Mouse (Mus musculus) gastrocnemius, postnatal 10 days (tissue): ENCODE results near the gene Zfc3h1. TPM values are rescaled to one million over a fixed set of nuclear protein-coding genes. Genes with fewer than 3 reads are reported as not detected.

Experiments
- DNase-seq: peaks from one replicate; pipeline ENCODE4 v3.0.0; 2021; ENCODE audit warnings: mixed read lengths
- long read RNA-seq, 2 experiments: library from polyadenylated mRNA; stranded (forward); transcript quantifications; one replicate each; pipeline ENCODE4 v2.0.0; 2021
- total RNA-seq, 2 experiments: library from RNA; stranded (reverse); gene quantifications; 2 replicates each; pipeline ENCODE4 v1.2.3; 2021

The Zfc3h1 gene
- total RNA-seq: 10 to 100 TPM; 13.7 to 20.2 TPM
- long read RNA-seq, experiment 1, full-length matches to known transcripts: 1 of 3 reads
- long read RNA-seq, experiment 1, partial matches to known transcripts: 2 of 3 reads
- long read RNA-seq, experiment 1, other reads (novel, unspliced or antisense): 0 of 3 reads
- long read RNA-seq, experiment 2, full-length matches to known transcripts: 3 of 3 reads
- long read RNA-seq, experiment 2, partial matches to known transcripts: 0 of 3 reads
- long read RNA-seq, experiment 2, other reads (novel, unspliced or antisense): 0 of 3 reads

DNA sequence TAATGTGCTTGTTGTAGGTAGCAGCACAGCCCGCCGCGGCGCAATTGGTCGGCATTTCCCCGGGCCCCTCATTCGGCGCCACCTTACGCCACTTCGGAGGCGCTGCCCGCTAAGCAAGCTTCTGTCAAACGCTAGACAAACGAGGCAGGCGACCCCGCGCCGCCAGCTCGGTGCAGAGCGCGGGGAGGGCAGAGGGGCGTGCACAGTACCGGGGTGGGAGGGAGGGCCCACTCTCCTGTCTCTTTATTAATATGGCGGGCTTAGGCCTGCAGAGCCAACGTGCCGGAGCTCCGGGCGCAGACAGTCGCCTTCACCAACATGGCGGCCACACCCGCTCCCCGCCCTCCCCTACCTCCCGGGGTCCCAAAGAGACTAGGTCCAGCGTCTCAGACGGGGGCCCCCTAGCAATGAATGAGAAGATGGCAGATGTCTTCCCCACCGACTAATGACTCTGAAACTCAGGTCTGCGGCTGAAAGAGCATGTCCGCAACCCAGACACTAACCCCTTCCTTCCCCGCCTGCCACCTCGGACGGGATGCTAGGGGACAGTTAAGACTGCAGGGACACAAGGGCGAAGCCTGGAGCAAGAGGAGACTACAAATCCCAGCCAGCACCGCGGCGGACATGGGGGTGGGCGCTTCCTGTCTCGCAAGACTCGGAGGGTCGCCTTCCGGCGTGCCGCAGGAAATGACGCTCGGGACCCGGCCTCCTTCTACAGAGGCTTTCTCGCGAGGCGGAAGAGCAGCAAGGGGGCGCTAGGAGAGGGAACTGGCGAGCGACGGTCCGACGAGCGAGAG, at the start of gene Zfc3h1, which contains the start of gene Thap2:
TSS of gene Zfc3h1 (plus strand) at position 739 of the 797 bp plus-strand sequence.
TSS of gene Thap2 (minus strand) at position 223 of the 797 bp plus-strand sequence.
- peak; percentile 95 for DNase-seq

DNA sequence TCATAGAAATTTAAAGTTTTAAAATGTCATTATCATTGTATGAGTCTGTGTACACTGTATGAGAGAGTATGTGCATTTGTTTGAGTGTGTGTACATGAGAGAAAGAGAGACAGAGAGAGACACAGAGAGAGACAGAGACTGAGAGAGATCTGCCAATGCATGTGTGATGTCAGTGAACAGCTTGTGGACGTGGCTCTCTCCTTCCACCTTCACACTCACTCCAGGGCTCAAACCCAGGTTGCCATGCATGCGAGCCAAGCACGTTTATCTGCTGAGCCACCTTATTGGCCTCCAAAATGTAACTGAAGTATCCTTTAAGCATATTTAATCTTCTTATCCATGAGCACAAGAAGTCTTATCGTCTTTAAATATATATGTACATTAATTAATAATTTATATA, 47.9 kb upstream of the Zfc3h1 start:
- DNase-seq: no peak

DNA sequence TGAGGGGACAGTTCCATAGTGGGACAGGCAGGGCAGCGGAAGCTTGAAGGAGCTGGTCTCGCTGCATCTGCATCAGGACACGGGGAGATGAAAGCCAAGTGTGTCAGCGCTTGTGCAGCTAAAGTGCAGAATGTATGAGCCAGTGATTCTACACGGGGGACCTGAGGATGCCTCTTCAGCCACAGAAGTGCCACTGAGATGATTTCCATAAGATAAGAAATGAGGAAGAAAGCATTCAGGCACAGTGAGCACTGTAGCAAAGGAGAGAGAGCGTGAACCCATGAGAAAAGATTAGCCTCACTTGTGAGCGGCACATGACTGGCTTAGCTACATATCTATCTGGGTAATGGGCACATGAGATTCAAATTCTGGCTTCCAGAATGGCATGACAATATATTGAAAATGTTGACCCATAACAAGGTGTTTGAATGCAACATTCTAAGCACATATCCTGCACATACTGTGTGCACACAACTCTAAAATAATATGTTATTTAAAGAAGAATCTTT, 44.9 kb upstream of the Zfc3h1 start:
- DNase-seq: no peak

DNA sequence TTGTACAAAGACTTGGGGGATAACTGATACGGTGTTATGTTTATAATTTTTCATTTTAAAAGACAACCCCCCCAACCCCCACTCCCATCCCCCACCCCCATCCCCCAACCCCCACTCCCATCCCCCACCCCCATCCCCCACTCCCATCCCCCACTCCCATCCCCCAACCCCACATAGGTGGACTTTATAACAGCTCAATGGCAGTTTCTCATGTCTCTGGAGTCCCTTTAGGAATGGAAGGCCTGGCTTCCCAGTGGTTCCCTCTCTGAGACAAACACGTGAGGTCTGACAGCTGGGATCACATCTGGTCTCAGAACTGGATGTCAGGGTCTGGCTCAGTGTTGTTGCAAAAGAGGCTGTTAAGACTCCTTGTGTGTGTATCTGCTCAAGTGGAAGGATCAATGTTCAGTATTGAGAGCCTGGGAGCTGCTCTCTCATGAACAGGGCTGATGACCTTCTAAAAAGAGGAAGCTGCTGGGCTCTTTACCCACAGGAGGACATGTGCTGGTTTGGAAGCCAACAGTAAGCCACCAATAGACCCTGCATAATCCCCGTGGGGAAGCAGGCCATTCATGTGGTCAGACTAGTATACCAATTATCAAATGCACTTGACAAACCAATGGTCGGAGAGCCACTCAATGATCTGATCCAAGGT, 41.9 kb upstream of the Zfc3h1 start:
- no peak for DNase-seq

DNA sequence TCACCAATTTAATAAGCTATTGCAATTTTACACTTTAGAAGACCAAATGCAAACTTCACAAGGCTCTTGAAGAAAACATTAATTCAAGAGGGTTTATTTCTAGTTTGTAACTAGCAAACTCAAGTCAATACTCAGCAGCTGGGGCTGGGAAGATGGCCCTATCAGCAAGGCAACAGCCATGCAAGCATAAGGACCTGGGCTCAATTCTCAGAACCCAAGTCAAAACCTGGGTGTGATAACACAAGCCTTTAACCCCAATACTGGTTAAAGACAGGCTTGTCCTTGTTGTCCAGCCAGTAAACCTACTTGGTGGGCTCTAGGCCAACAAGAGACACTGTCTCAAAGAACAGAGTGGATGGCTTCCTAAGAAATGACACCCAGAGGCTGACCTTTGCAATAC, 38.3 kb upstream of the Zfc3h1 start:
- no peak for DNase-seq

- no peak for DNase-seq
These were observed 36.6 kb upstream of the Zfc3h1 start for GRCm38 (mm10) chr10:115348131-115348530.

- no peak for DNase-seq
These were observed 35.7 kb upstream of the Zfc3h1 start for GRCm38 (mm10) chr10:115349029-115349428.

GRCm38 (mm10) chr10:115349509-115349908, 35.2 kb upstream of the Zfc3h1 start:
- no peak for DNase-seq

DNA sequence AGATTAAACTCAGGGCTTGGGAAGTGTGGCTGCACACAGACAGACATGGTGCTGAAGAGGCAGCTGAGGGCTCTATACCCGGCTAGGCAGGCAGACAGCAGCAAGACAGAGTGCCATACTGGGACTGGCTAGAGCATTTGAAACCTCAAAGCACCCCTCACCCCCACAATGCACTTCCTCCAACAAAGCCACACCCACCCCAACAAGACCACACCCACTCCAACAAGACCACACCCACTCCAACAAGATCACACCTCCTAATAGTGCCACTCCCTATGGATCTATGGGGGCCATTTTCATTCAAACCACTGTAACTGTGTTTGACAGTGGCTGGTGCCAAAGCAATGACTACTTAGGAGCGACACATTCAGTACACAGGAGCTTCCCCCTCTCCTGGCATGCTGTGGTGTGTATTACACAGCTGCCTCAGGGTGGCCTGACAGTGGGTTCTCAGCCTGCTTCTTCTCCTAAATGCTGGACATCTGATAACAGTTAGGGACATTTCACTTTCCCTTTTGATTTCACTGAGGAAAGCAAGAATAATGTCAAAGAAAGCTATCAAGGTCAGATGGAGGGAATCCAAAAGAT, 33.9 kb upstream of the Zfc3h1 start:
- no peak for DNase-seq

- no peak for DNase-seq
These were observed 30.2 kb upstream of the Zfc3h1 start for GRCm38 (mm10) chr10:115354553-115354952.

DNA sequence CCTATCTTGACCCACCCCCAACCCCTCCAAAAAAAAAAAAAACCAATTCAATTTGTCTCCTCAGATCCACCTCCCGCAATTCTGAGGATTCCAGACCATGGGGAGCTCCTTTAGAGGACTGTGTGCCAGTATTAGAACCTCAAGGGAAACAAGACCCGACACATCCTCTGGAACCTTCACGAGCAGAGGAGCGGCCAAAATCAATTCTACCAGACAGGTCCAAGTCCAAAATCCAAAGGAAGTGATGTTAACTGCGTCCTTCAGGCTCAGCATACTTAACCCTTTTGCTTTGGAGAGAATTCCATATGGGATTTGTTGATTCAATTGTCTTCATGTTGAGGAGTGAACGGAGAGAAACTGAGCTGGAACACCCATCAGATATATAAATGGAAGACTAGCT, 29.7 kb upstream of the Zfc3h1 start:
- DNase-seq: no peak

GRCm38 (mm10) chr10:115356106-115356505, 28.7 kb upstream of the Zfc3h1 start:
- DNase-seq: no peak

DNA sequence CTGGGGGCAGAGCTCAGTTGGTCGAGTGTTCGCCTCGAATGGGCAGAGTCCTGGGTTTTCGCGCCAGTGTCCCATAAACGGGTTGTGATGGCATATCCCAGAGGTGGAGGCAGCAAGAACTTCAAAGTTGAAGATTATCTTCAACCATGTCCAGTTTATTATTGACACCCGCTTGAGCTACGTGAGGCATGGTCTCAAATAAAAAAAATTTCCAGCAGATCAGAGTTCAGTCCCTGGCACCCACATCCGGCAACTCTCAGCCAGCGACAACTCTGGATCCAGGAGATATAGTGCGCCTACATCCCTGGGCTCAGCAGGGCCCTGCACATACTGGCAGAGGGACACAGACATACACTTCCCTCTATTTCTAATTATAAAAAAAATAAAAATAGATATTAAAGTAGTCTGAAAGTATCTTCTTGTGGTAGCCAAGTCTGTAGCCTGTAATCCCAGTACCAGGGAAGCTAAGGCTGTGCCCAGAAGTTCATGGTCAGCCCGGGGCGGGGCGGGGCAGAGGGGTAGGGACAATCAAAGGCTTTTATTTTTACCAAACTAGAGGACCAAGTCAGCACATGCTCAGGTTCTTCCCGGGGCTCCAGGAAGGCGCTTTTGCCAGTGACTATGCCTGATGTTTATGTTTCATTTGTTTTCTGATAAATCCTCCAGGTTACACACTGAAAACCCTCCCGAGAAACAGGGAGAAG, 26.4 kb upstream of the Zfc3h1 start:
- DNase-seq: no peak

DNA sequence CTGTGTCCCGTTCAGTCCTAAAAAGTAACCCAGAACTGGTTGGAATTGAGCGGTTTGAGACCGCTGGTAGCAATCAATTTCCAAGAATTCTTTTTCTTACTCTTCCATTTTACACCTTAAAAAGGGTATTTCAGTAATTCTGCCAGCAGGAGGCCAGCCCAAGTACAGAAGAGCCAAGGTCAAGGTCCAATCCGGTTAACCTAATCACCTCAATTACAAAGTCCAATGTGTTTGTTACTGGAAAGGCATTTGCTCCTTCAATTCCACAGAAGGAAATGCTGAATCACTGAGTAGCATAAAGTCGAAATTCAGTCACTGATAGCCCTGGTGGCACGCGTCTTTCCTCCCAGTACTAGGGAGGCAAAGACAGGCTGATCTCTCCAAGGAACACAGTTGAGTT, 25.7 kb upstream of the Zfc3h1 start:
- no peak for DNase-seq

GRCm38 (mm10) chr10:115361840-115362622, 22.7 kb upstream of the Zfc3h1 start, which contains the start of gene Tmem19:
Tmem19 (minus strand) TSS chr10:115362501.
- peak; percentile 98 for DNase-seq

- DNase-seq: no peak
These were observed 22.2 kb upstream of the Zfc3h1 start for GRCm38 (mm10) chr10:115362623-115362964.

DNA sequence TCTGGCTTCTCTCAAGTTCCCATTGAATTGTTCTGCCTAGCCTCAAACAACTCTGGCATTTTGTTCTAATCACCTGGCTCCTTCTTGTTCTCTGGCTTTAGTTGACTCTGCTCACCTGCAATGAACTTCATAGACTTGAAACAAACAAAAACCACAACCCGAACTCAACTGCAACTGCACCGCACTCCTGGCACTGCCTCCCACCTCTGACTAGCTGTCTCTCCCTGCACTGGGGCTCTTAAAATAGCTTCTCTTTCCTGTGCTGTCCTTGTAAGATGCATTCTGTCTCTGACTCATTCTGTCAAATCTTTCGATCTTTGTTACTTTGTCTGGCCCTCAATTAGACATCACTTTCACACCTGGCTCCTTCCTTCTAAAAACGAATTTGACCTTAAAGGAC, 21.6 kb upstream of the Zfc3h1 start:
- DNase-seq: no peak

DNA sequence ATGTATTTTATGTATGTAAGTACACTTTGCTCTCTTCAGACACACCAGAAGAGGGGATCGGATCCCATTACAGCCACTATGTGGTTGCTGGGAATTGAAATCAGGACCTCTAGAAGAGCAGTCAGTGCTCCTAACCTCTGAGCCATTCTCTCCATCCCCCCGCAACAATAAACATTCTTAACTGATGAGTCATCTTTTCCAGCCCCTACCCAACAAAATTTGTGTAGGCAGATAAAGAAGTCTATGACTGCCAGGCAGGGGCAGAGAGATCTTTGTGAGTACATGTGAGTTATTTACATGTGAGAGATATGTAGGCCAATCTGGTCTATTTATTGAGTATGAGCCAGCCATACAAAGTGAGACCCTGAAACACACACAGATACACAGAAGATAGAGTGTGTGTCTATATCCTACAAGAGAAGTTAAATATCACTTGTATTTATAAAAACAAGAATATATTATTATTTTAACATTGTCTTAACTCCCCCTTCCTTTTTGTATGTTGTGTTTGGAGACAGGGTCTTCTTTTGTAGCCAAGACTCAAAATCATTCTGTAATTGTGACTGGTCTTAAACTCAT, 3.2 kb upstream of the Zfc3h1 start:
- no peak for DNase-seq

GRCm38 (mm10) chr10:115382846-115383643, 1.7 kb upstream of the Zfc3h1 start:
- no peak for DNase-seq
